Mouse (Mus musculus) embryo, embryonic 9.5 days (tissue): Measurements from ENCODE around the gene Hmga1b.
"Not testable (repeated sequence)": the region's sequence is repeated elsewhere in the genome, so short reads cannot be mapped to it uniquely, and the experiment has no call there.

Experiments
- DNase-seq: peaks from one replicate; pipeline ENCODE4 v3.0.0-alpha.2; 2017; ENCODE audit errors: extremely low spot score

Gene Hmga1b

GRCm38 (mm10) chr11:120783426-120784063, 21.0 kb downstream of the Hmga1b start:
- DNase-seq, result no peak

DNA sequence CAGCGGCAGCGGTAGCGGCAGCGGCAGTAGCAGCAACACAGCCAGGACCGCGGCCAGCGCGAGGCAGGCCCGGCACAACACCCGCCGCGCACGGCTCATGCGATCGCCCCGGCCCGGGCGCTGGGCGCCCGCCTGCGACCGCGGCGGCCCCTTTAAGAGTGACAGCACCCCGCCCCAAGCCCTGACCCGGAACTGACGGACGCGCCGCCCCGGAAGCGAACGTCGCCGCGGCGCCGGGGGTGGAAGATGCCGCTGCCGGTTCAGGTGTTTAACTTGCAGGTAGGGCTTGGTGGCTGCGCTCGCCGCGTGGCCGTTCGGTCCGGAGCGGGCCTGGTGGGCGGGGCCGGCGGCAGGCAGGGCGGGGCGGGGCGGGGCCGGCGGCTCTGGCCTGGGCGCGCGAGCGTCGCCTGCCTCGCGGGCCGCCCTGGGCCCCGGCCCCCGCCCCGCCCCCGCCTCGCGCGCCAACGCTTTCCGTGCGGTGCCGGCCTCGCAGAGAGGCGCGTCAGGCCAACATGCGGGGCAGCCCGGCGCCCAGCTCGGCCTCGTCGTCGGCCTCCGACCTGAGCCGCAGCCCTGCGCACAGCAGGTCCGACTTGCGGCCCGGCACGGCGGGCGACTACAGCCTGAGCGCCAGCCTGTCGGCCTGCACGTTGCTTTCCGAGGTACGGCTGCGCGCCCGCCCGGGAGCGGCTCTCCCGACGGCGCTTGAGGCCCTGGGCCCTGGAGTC, 21.6 kb downstream of the Hmga1b start, which contains the start of the genes Rfng and Gps1:
Gene Rfng, minus strand, starts transcription at position 144 of the 728 bp plus-strand sequence.
Gene Gps1, plus strand, starts transcription at position 209 of the 728 bp plus-strand sequence.
- peak; percentile 85 for DNase-seq

- no peak for DNase-seq
These were observed 22.6 kb downstream of the Hmga1b start for GRCm38 (mm10) chr11:120785145-120785544.

GRCm38 (mm10) chr11:120788460-120788859, 25.9 kb downstream of the Hmga1b start:
- DNase-seq, result not testable (repeated sequence)

- no peak for DNase-seq
These were observed 26.8 kb downstream of the Hmga1b start for GRCm38 (mm10) chr11:120789355-120789754.

DNA sequence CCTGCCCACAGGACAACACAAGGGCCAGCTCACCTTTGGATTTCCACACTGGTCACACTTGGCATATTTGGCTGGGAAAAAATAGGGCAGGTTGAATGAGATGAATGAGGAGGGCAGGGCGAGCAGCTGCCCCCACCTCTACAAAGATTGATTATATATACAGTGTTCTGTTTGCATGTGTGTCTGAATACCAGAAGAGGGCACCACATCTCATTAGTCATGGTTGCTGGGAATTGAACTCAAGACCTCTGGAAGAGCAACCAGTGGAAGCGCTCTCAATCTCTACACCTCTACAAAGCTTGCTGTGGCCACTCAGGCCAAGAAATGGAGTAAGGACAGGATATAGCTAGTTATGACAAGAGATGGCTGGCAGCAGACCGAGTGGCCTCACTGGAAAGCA, 27.2 kb downstream of the Hmga1b start:
- DNase-seq, result no peak

DNA sequence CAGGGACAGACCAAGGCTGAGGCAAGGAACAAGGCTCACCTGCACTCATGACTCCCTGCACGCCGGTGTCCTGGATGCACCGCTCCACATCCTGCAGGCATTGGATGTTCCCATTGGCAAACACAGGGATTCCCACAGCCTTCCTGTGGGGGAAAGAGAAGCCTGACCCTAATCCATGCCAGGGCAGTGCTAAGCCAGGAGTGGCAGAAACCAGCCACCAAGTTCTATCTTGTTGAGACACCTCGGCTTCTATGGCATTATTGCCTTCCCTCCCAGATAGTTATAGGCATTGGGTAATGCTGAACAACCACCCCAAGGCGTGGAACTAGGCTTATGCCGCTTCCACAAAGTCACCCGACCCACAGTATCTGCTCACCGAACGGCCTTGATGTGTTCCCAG, 30.1 kb downstream of the Hmga1b start:
- DNase-seq, result no peak

DNA sequence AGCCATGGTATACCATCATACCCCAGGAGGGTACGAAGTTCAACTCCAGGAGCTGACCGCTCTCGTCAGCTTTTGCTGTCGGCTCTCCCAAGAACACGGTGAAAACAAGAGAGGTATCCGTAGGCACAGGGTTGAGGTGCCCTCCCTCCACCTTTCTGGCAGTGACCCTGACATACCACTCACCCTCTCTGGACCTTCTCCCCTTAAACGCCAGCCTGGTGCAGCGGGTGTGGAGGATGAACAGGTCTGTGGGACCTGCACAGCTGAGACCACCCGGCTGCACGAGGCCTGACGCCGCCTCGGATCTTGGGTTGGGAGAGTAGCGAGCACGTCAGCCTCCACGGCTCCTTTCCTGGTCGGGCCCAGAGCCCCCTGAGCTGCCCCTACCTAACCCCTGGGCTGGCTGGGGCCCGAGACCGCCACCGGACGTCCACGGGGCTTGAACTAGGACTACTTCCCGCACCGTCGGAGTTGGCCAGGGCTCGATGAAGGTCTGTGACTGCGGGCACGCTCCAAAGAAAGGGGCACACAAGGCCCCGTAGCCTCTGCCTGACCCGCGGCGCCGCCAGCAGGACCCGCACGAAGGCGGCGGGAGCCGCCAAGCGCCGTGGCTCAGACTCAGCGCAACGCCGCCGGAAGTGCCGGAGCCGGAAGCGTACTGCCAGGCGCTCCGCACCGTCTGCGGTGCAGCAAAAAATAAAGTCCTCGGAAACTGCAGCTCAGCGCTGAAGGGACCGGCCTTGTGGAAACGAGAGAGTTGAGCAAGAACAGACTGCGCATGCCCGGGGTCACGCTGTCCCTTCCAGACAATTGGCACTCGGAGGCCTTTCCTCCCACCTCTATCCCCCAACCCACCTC, 33.4 kb downstream of the Hmga1b start, which contains the start of gene Dus1l:
Gene Dus1l, minus strand, starts transcription at position 648 of the 858 bp plus-strand sequence.
- DNase-seq, result peak; percentile 99

GRCm38 (mm10) chr11:120796614-120796946, 34.0 kb downstream of the Hmga1b start:
- no peak for DNase-seq

DNA sequence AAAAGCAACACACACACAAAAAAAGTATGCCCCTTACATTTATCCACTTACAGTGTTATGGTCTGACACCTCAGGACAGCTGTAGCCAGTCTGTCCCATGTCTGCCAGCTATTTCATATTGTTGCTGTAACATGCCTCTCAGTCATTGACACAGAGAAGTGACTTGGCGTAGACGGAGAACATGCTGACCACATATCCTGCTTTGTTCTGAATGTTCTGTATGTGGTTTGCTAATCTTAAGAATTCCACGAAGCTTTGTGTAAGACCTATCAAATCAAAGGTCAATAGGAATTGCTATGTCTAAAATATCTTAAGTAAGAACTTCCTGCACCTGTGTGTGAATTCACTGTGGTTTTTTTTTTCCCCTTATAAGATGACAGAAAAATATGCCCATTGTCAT, 35.6 kb downstream of the Hmga1b start:
- DNase-seq, result no peak

GRCm38 (mm10) chr11:120799316-120799890, 36.8 kb downstream of the Hmga1b start:
- DNase-seq, result no peak

DNA sequence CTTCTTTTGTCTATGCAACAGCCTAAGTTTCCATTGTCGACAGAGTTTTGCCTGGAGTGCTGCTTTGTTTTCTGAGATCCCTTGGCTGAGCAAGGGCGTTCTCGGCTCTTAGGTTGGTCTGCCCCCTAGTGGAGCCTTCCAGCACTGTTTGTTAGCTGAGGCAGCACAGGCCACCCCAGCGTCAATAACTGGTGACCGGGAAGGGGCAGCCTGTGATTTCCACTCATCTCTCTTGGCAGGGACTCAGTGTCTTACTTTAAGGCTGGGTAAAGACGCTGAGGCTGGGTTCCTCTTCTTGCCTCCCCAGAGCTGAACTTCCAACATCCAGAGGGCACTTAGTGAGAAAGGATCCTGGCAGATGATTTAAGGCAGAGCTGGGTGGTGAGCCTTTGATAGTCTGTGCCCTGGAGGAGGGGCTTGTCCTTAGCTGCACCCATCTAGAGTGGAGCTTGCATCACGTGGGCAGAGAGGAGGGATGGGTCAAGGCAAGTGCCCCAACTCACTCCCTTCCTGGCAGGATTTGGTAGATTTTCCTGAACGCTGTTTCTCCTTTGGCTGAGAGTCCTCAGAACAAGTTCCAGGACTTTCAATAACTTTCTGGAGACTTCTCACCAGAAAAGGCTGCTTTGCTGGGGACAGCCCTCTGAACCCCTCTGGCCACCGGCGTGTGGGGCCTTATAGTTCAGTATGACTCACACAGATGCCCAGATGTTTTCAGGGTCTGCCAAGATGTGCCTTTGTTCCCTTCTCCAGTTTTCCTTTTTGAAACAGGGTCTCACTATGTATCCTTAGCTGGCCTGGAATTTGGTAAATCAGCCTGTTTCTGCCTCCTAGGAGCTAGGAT, 37.7 kb downstream of the Hmga1b start:
- peak; percentile 90 for DNase-seq

DNA sequence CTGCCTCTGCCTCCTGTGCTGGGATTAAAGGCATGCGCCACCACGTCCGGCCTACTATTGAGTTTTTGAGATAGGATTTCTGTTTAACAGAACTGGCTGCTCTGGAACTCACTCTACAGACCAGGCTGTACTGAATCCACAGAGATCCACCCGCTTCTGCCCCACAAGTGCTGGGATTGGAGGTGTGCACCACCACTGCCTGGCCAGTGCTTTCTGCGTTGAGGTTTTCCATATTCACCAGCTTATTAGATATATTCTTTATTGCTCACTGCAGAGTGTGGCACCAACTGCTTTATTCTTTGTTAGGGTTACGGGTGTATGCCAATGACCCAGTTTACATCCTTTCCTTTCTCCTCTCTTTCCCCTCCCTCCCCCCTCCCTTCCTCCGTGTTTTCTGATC, 41.7 kb downstream of the Hmga1b start:
- DNase-seq, result no peak

DNA sequence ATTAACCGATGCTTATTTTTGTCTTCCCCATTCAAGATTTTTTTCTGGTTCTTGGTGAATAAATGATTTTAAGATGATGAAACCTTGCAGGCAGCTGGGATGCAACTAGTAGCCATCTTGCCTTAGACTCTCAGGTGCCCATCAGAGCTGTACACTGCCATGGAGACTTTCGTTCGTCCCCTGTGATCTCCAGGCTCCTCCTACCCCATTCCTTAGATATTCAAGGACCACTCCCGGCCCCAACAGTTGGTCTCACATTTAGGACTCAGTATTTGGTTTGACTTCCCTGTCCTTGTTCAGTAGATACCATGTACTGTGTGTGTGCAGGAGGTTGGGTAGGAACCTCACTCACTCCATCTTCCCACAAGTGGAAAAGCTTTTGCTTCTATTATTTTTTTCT, 42.2 kb downstream of the Hmga1b start:
- no peak for DNase-seq

DNA sequence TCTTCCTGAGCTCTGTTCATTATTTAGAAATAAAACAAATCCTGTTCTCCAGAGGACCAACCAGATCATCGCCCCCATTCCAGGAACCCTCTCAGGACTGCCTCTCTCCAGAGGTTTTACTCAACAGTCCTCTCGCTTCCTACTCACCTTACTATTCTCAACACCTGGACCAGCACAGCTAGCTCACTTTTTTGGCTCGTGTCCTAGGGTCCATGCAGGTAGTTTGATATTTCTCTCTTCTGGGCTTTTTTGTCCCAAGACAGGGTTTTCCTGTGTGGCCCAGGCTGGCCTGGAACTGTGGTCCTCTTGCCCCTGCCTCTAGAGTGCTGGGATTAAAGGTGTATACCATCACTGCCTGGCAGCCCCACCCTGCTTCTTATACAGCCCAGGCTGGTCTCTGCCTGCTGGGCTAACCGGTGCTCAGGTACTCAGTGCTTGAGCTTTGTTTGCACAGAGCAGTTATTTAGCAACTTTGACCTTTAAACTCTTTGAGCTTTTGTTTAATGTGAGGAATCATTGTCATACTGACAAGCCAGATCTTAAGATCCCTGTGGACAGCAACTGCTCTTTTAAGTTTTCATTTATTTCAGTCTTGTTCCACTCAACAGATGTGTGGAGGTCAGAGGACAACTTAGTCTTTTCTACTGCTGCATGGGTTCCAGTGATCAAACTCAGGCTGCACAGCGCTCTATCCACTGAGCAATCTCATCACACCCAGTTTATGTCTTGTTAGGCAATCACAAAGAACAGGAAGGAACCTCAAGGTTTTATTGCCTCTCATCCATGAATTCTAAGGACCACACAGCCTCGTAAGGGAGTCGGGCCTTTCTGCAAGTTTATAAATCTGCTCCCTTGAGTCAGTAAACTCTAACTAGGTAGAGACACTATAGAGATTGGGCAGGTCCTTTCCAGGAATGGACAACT, 43.0 kb downstream of the Hmga1b start:
- no peak for DNase-seq

DNA sequence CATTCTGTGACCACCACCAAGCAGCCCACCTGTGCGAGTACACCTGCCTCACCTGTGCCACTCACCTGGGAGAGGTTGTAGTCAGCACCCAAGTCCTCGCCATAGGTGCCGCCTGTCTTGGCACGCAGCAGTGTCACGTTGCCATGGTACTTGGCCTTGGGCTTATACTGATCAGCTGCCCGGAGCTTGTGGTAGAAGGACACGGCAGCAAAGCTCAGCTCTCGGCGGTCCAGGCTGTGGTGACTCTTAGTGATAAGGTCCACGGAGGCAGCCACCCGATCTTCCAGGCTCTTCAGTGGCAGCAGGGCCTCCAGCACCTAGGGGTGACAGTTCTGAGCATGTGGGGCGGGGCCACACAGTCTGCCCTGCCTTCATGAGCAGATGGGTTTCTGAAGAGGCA, 45.4 kb downstream of the Hmga1b start:
- no peak for DNase-seq

DNA sequence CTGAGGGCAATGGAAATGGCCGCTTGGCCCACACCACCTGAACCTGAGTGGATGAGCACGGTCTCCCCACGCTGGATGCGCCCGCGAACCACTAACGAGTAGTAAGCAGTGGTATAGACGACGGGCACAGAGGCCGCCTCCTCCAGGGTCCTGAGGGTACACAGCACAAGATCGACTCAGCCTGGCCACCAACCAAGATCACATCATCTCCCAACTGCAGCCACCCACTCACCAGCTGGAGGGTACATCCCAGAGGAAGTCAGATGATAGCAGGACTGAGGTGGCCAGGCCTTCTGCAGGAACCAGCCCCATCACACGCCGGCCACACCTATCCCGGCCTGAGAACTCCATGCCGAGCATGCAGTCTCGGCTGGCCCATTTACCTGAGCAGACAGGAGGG, 49.5 kb downstream of the Hmga1b start:
- DNase-seq, result no peak
